Mouse (Mus musculus): ENCODE measurements at regions not wholly inside any gene's neighbourhood (a gene's known extent, or its start where the extent isn't known, plus 50 kb on each side); places are given as distances from the start of the nearest gene placed in this dataset.

DNA sequence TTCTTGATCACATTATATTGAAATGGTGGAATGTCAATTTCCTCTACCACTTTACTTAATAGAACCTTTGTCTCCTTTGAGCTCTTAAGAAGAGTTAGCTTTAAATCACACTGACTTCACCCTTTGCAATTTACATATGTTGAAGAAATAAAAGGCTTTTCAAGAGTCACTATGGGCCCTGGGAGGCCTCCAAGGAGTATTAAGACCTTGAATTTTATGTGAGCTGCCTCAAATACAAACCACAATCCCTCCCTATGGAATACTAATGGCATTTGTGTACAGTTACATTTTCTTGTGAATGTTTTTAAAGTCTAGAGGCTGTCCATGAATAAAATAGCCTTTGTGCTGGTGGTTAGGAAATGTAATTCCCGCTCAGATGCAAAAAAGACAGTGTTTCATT, 1262.7 kb downstream of the Cdh11 start:
- no peak for TF ChIP-seq POLR2A (IDR thresholded peaks at IDR 0.05; ENCODE audit: extremely low read depth, insufficient read depth, low read length)
- TF ChIP-seq CTCF (IDR thresholded peaks at IDR 0.05; ENCODE audit: low read depth, low read length) = no peak

Measured in liver, adult 2 months (tissue).